Mouse (Mus musculus): ENCODE data around the gene Rem1.

- TF ChIP-seq ZNF384 (IDR thresholded peaks at IDR 0.05; ENCODE audit: low read depth, low read length) = no peak
- TF ChIP-seq CHD2 (IDR thresholded peaks at IDR 0.05; ENCODE audit: low read depth, low read length) = no peak
- no peak for TF ChIP-seq HCFC1 (IDR thresholded peaks at IDR 0.05; ENCODE audit: borderline replicate concordance, insufficient read depth, low read length)
- no peak for TF ChIP-seq MAFK (IDR thresholded peaks at IDR 0.05; ENCODE audit: insufficient read depth, low read depth, low read length)
- TF ChIP-seq ZC3H11A (IDR thresholded peaks at IDR 0.05; ENCODE audit: borderline replicate concordance, low read depth, low read length) = no peak
These were observed 9.4 kb upstream of the Rem1 start for GRCm38 (mm10) chr2:152617374-152617773.
